Mouse (Mus musculus) embryonic facial prominence, embryonic 15.5 days (tissue): ENCODE measurements around the gene Fam124a. TPM values are rescaled to one million over a fixed set of nuclear protein-coding genes. Genes with fewer than 3 reads are reported as not detected.
"Not testable (repeated sequence)": the region's sequence is repeated elsewhere in the genome, so short reads cannot be mapped to it uniquely, and the experiment has no call there.

Experiments used
- ATAC-seq: fragments of 200-750 bp; cut with Nextera tagmentation; 2 replicates; pipeline ENCODE4 v1.8.0; 2017; ENCODE audit warnings: low read depth, moderate TSS enrichment; ENCODE audit not compliant: insufficient number of reproducible peaks, low FRiP score, low TSS enrichment
- H3K27ac ChIP-seq: fragments of 300-500 bp; sonication (generic); replicated peaks from 2 replicates; pipeline ENCODE4 v1.5.1; 2015; ENCODE audit warnings: mild to moderate bottlenecking, inconsistent platforms
- H3K27me3 ChIP-seq: fragments of 300-500 bp; sonication (generic); 2 replicates; pipeline ENCODE4 v1.6.1; 2015; ENCODE audit warnings: inconsistent platforms
- H3K36me3 ChIP-seq: fragments of 300-500 bp; sonication (generic); 2 replicates; pipeline ENCODE4 v1.6.1; 2015; ENCODE audit warnings: mild to moderate bottlenecking, inconsistent platforms
- H3K4me1 ChIP-seq: fragments of 300-500 bp; sonication (generic); 2 replicates; pipeline ENCODE4 v1.6.1; 2015; ENCODE audit warnings: inconsistent platforms
- H3K4me2 ChIP-seq: fragments of 300-500 bp; sonication (generic); replicated peaks from 2 replicates; pipeline ENCODE4 v1.6.1; 2015; ENCODE audit warnings: mild to moderate bottlenecking, inconsistent platforms
- H3K4me3 ChIP-seq: fragments of 300-500 bp; sonication (generic); replicated peaks from 2 replicates; pipeline ENCODE4 v1.5.1; 2015; ENCODE audit warnings: mild to moderate bottlenecking, inconsistent platforms
- H3K9ac ChIP-seq: fragments of 300-500 bp; sonication (generic); 2 replicates; pipeline ENCODE4 v1.6.1; 2015; ENCODE audit warnings: inconsistent platforms
- H3K9me3 ChIP-seq: fragments of 300-500 bp; sonication (generic); replicated peaks from 2 replicates; pipeline ENCODE4 v1.6.1; 2016; ENCODE audit warnings: inconsistent platforms
- WGBS: fragments of 180-500 bp; shearing (Covaris S2); methylation state at CpG from one replicate; pipeline ENCODE4 v1.1.7; 2015; 5-methylcytosine and 5-hydroxymethylcytosine counted together
- polyA plus RNA-seq: library from polyadenylated mRNA; unstranded; fragments of >200 nt; fragmentation: Nextera tagmentation; extraction: Ambion mirVana; gene quantifications from 2 replicates; pipeline ENCODE4 v1.2.1, GENCODE M21; 2015

The Fam124a gene
- polyA plus RNA-seq, 1 experiment from 2014 or later: 5.4 TPM

GRCm38 (mm10) chr14:62637436-62638344, 82.2 kb downstream of the Fam124a start:
- 0 out of 2 replicates have a peak, but pooled peaks cover 5% of the 10 kb centered on the region for H3K4me1 ChIP-seq
- no peak overlapping the region for H3K9ac ChIP-seq
- no peak overlapping the region for H3K27ac ChIP-seq
- no peak overlapping the region for H3K4me2 ChIP-seq
- no peaks in the 10 kb centered on the region for H3K9me3 ChIP-seq
- WGBS: 31% methylated on average over 9 of the region's 9 CpGs
- ATAC-seq: no peak
- no peaks in the 10 kb centered on the region for H3K27me3 ChIP-seq
- H3K4me3 ChIP-seq: no peak overlapping the region
- H3K36me3 ChIP-seq: no peaks in the 10 kb centered on the region

- Histone ChIP-seq H3K9ac (no peak overlapping the region), H3K36me3 (no peaks in the 10 kb centered on the region), H3K4me2 (no peak overlapping the region), H3K27me3 (no peaks in the 10 kb centered on the region), H3K9me3 (no peaks in the 10 kb centered on the region), H3K27ac (no peak overlapping the region), H3K4me1 (0 out of 2 replicates have a peak, but pooled peaks cover 5% of the 10 kb centered on the region), H3K4me3 (no peak overlapping the region)
- 53% methylated on average over 6 of the region's 6 CpGs for WGBS
- no peak for ATAC-seq
Observed at GRCm38 (mm10) chr14:62638345-62638702, 82.8 kb downstream of the Fam124a start.

GRCm38 (mm10) chr14:62639111-62639510, 83.6 kb downstream of the Fam124a start:
- Histone ChIP-seq H3K9me3 (no peaks in the 10 kb centered on the region), H3K9ac (no peak overlapping the region), H3K4me3 (no peak overlapping the region), H3K27me3 (no peaks in the 10 kb centered on the region), H3K36me3 (no peaks in the 10 kb centered on the region), H3K27ac (no peak overlapping the region), H3K4me1 (0 out of 2 replicates have a peak, but pooled peaks cover 5% of the 10 kb centered on the region), H3K4me2 (no peak overlapping the region)
- WGBS: 63% methylated on average over 6 of the region's 6 CpGs
- no peak for ATAC-seq

GRCm38 (mm10) chr14:62639551-62639950, 84.0 kb downstream of the Fam124a start:
- Histone ChIP-seq H3K9me3 (no peaks in the 10 kb centered on the region), H3K4me2 (no peak overlapping the region), H3K4me3 (no peak overlapping the region), H3K27ac (no peak overlapping the region), H3K27me3 (no peaks in the 10 kb centered on the region), H3K36me3 (no peaks in the 10 kb centered on the region), H3K9ac (no peak overlapping the region), H3K4me1 (0 out of 2 replicates have a peak, but pooled peaks cover 5% of the 10 kb centered on the region)
- WGBS: 84% methylated on average over 5 of the region's 5 CpGs
- ATAC-seq: no peak

- H3K4me3 ChIP-seq: no peak overlapping the region
- 63% methylated on average over 4 of the region's 4 CpGs for WGBS
Observed at GRCm38 (mm10) chr14:62640396-62640795, 84.9 kb downstream of the Fam124a start.

GRCm38 (mm10) chr14:62642368-62642767, 86.8 kb downstream of the Fam124a start:
- not testable (repeated sequence) for ATAC-seq

More at GRCm38 (mm10) chr14:62640396-62640795, 84.9 kb downstream of the Fam124a start:
- Histone ChIP-seq H3K36me3 (no peaks in the 10 kb centered on the region), H3K4me1 (0 out of 2 replicates have a peak, but pooled peaks cover 5% of the 10 kb centered on the region), H3K9me3 (no peaks in the 10 kb centered on the region), H3K27me3 (no peaks in the 10 kb centered on the region), H3K27ac (no peak overlapping the region), H3K4me2 (no peak overlapping the region), H3K9ac (no peak overlapping the region)
- ATAC-seq: no peak

GRCm38 (mm10) chr14:62648405-62648804, 92.9 kb downstream of the Fam124a start:
- H3K4me2 ChIP-seq: no peak overlapping the region
- no peak overlapping the region for H3K4me3 ChIP-seq
- no peaks in the 10 kb centered on the region for H3K9me3 ChIP-seq
- H3K36me3 ChIP-seq: no peaks in the 10 kb centered on the region
- 87% methylated on average over 6 of the region's 6 CpGs for WGBS
- no peaks in the 10 kb centered on the region for H3K4me1 ChIP-seq
- H3K27me3 ChIP-seq: no peaks in the 10 kb centered on the region
- H3K27ac ChIP-seq: no peak overlapping the region
- H3K9ac ChIP-seq: no peak overlapping the region
- ATAC-seq: no peak

More at GRCm38 (mm10) chr14:62642368-62642767, 86.8 kb downstream of the Fam124a start:
- H3K27me3 ChIP-seq, H3K4me3 ChIP-seq, H3K4me1 ChIP-seq, H3K27ac ChIP-seq, H3K9ac ChIP-seq, H3K4me2 ChIP-seq, H3K36me3 ChIP-seq, H3K9me3 ChIP-seq: not testable (repeated sequence)
- 72% methylated on average over 6 of the region's 7 CpGs for WGBS

- no peak for ATAC-seq
- 63% methylated on average over 3 of the region's 3 CpGs for WGBS
- no peak overlapping the region for H3K4me3 ChIP-seq
Observed at GRCm38 (mm10) chr14:62650376-62650775, 94.8 kb downstream of the Fam124a start.

GRCm38 (mm10) chr14:62651771-62652170, 96.2 kb downstream of the Fam124a start:
- Histone ChIP-seq H3K27ac (no peak overlapping the region), H3K36me3 (no peaks in the 10 kb centered on the region), H3K9ac (no peak overlapping the region), H3K27me3 (no peaks in the 10 kb centered on the region), H3K4me3 (no peak overlapping the region), H3K4me2 (no peak overlapping the region), H3K4me1 (no peaks in the 10 kb centered on the region), H3K9me3 (no peaks in the 10 kb centered on the region)
- WGBS: 89% methylated on average over 3 of the region's 3 CpGs
- no peak for ATAC-seq

More at GRCm38 (mm10) chr14:62650376-62650775, 94.8 kb downstream of the Fam124a start:
- H3K27ac ChIP-seq: no peak overlapping the region
- no peaks in the 10 kb centered on the region for H3K27me3 ChIP-seq
- no peak overlapping the region for H3K4me2 ChIP-seq
- H3K36me3 ChIP-seq: no peaks in the 10 kb centered on the region
- no peak overlapping the region for H3K9ac ChIP-seq
- no peaks in the 10 kb centered on the region for H3K9me3 ChIP-seq
- H3K4me1 ChIP-seq: no peaks in the 10 kb centered on the region

GRCm38 (mm10) chr14:62655996-62656395, 100.5 kb downstream of the Fam124a start:
- H3K27me3 ChIP-seq: no peaks in the 10 kb centered on the region
- no peaks in the 10 kb centered on the region for H3K9me3 ChIP-seq
- H3K4me2 ChIP-seq: no peak overlapping the region
- H3K4me3 ChIP-seq: no peak overlapping the region
- no peaks in the 10 kb centered on the region for H3K4me1 ChIP-seq
- no peak overlapping the region for H3K27ac ChIP-seq
- H3K9ac ChIP-seq: no peak overlapping the region
- WGBS: 80% methylated on average over 7 of the region's 7 CpGs
- no peak for ATAC-seq
- no peaks in the 10 kb centered on the region for H3K36me3 ChIP-seq

- H3K27me3 ChIP-seq: no peaks in the 10 kb centered on the region
- no peak overlapping the region for H3K9ac ChIP-seq
- WGBS: 56% methylated on average over 3 of the region's 3 CpGs
- ATAC-seq: no peak
- H3K4me3 ChIP-seq: no peak overlapping the region
- no peak overlapping the region for H3K4me2 ChIP-seq
- H3K27ac ChIP-seq: no peak overlapping the region
- no peaks in the 10 kb centered on the region for H3K4me1 ChIP-seq
- H3K36me3 ChIP-seq: no peaks in the 10 kb centered on the region
- no peaks in the 10 kb centered on the region for H3K9me3 ChIP-seq
Observed at GRCm38 (mm10) chr14:62657469-62657868, 101.9 kb downstream of the Fam124a start.
